Mouse (Mus musculus): Measurements from ENCODE around the gene Pex5l.

GRCm38 (mm10) chr3:33073905-33074265 is 69.2 kb downstream of the Pex5l start:
- TF ChIP-seq CTCF (IDR thresholded peaks at IDR 0.05) (no peak), EP300 (IDR thresholded peaks at IDR 0.05) (no peak)

All from lung, postnatal 0 days (tissue).